Mouse (Mus musculus): Measurements from ENCODE around the gene Klk1b3. TPM values are rescaled to one million over a fixed set of nuclear protein-coding genes. Genes with fewer than 3 reads are reported as not detected.

Gene Klk1b3
- polyA plus RNA-seq, 1 experiment = not detected

Other genes starting within 250 kb of the Klk1b3 start
- not detected in 2 replicates for gene Klk1b8, start 247.5 kb upstream of the Klk1b3 start, polyA plus RNA-seq (2012; ENCODE audit: insufficient read depth, low replicate concordance)
- not detected in 2 replicates for gene Klk1b1, start 231.4 kb upstream of the Klk1b3 start, polyA plus RNA-seq (2012; ENCODE audit: insufficient read depth, low replicate concordance)
- gene Klk1b9, start 222.1 kb upstream of the Klk1b3 start, polyA plus RNA-seq (2012; ENCODE audit: insufficient read depth, low replicate concordance) = not detected in 2 replicates
- not detected in 2 replicates for gene Klk1b11, start 202.3 kb upstream of the Klk1b3 start, polyA plus RNA-seq (2012; ENCODE audit: insufficient read depth, low replicate concordance)
- gene Klk1b26, start 186.0 kb upstream of the Klk1b3 start, polyA plus RNA-seq (2012; ENCODE audit: insufficient read depth, low replicate concordance) = not detected in 2 replicates
- not detected in 2 replicates for gene Klk1b27, start 145.9 kb upstream of the Klk1b3 start, polyA plus RNA-seq (2012; ENCODE audit: insufficient read depth, low replicate concordance)
- not detected in 2 replicates for gene Klk1b21, start 95.9 kb upstream of the Klk1b3 start, polyA plus RNA-seq (2012; ENCODE audit: insufficient read depth, low replicate concordance)
- gene Klk1b22, start 85.5 kb upstream of the Klk1b3 start, polyA plus RNA-seq (2012; ENCODE audit: insufficient read depth, low replicate concordance) = not detected in 2 replicates
- not detected in 2 replicates for gene Klk1b16, start 61.4 kb upstream of the Klk1b3 start, polyA plus RNA-seq (2012; ENCODE audit: insufficient read depth, low replicate concordance)
- gene Klk1b24, start 10.0 kb upstream of the Klk1b3 start, polyA plus RNA-seq (2012; ENCODE audit: insufficient read depth, low replicate concordance) = not detected in 2 replicates
- not detected in 2 replicates for gene Klk1b4, start 9.2 kb downstream of the Klk1b3 start, polyA plus RNA-seq (2012; ENCODE audit: insufficient read depth, low replicate concordance)
- not detected in 2 replicates for gene Klk1b5, start 17.8 kb downstream of the Klk1b3 start, polyA plus RNA-seq (2012; ENCODE audit: insufficient read depth, low replicate concordance)
- gene Klk1, start 27.2 kb downstream of the Klk1b3 start, polyA plus RNA-seq (2012; ENCODE audit: insufficient read depth, low replicate concordance) = not detected in 2 replicates
- not detected in 2 replicates for gene Gm36864, start 38.0 kb downstream of the Klk1b3 start, polyA plus RNA-seq (2012; ENCODE audit: insufficient read depth, low replicate concordance)
- not detected in 2 replicates for gene 1700028J19Rik, start 48.5 kb downstream of the Klk1b3 start, polyA plus RNA-seq (2012; ENCODE audit: insufficient read depth, low replicate concordance)
- 90.5 and 96.5 TPM in 2 replicates for gene 2410002F23Rik, start 48.5 kb downstream of the Klk1b3 start, polyA plus RNA-seq (2012; ENCODE audit: insufficient read depth, low replicate concordance)
- not detected in 2 replicates for gene Acp4, start 59.2 kb downstream of the Klk1b3 start, polyA plus RNA-seq (2012; ENCODE audit: insufficient read depth, low replicate concordance)
- gene Gm15517, start 63.3 kb downstream of the Klk1b3 start, polyA plus RNA-seq (2012; ENCODE audit: insufficient read depth, low replicate concordance) = not detected in 2 replicates
- gene Clec11a, start 108.7 kb downstream of the Klk1b3 start, polyA plus RNA-seq (2012; ENCODE audit: insufficient read depth, low replicate concordance) = 0.92 and 1.8 TPM in 2 replicates
- gene Shank1, start 112.1 kb downstream of the Klk1b3 start, polyA plus RNA-seq (2012; ENCODE audit: insufficient read depth, low replicate concordance) = 0.07 TPM in 1 of 2 replicates, not detected in the other
- not detected in 2 replicates for gene Syt3, start 185.9 kb downstream of the Klk1b3 start, polyA plus RNA-seq (2012; ENCODE audit: insufficient read depth, low replicate concordance)
- gene 1700008O03Rik, start 187.6 kb downstream of the Klk1b3 start, polyA plus RNA-seq (2012; ENCODE audit: insufficient read depth, low replicate concordance) = not detected in 2 replicates
- gene Lrrc4b, start 230.8 kb downstream of the Klk1b3 start, polyA plus RNA-seq (2012; ENCODE audit: insufficient read depth, low replicate concordance) = not detected in 2 replicates

Measured in megakaryocyte, embryonic 14.5 days (primary cell).